In genomic region chr3:95518891-95519290, GRCm38 (mm10) we compare ENCODE assay signal across 18 mouse cellular contexts. TPM values are rescaled to one million over a fixed set of nuclear protein-coding genes. Genes with fewer than 3 reads are reported as not detected.
DNase-seq lines count a peak whose midpoint lies in the region; ATAC-seq lines count a peak whose summit lies in the region.
"Had no signal": no experiment of that assay in that cellular context is flagged by ENCODE, and none has a peak within 500 bp of the region (broad histone marks: within the 10 kb centered on the region; RNA-seq: fewer than 3 reads in every experiment).

No protein-coding gene starts in this region.

- H3K4me2 ChIP-seq in liver, embryonic 12.5 days: peak overlapping the region; percentile 59
- no peak overlapping the region for H3K4me2 ChIP-seq in forebrain, embryonic 12.5 days
- H3K4me2 ChIP-seq: forebrain, embryonic 13.5 days; heart, embryonic 15.5 days; limb, embryonic 13.5 days had no signal

- intact Hi-C loops in heart, postnatal 14 days (cut with DNase I): loop anchor here (5.0 to 10.0 kb wide), 3 partner anchors 103 to 316 kb away; partner anchors contain the start of gene Ensa

- H3K9ac ChIP-seq in liver, embryonic 12.5 days: peak overlapping the region; percentile 40
- no peak overlapping the region for H3K9ac ChIP-seq in forebrain, embryonic 12.5 days
- H3K9ac ChIP-seq: forebrain, embryonic 13.5 days; heart, embryonic 15.5 days; limb, embryonic 13.5 days had no signal

- DNase-seq in heart, adult 11 months: peak; percentile 92
- DNase-seq in heart, postnatal 14 days: no peak
- DNase-seq in spleen, postnatal 36 days (ENCODE audit: low spot score in 2 of 2): peak; percentile 36 to 48
- no peak for DNase-seq in spleen, postnatal 14 days (ENCODE audit: low spot score in 2 of 2)
- DNase-seq in embryonic facial prominence, embryonic 10.5 days (ENCODE audit: low spot score): no peak
- DNase-seq: cerebellum, adult 8-10 months; layer of hippocampus, postnatal 36 days had no signal

- 0 out of 2 replicates have a peak, but pooled peaks cover 3% of the 10 kb centered on the region for H3K27me3 ChIP-seq in liver, embryonic 12.5 days (replicated peaks)
- no peaks in the 10 kb centered on the region for H3K27me3 ChIP-seq in forebrain, embryonic 12.5 days
- no peaks in the 10 kb centered on the region for H3K27me3 ChIP-seq in embryonic facial prominence, embryonic 10.5 days (replicated peaks; ENCODE audit: low read depth, poor library complexity, severe bottlenecking)
- H3K27me3 ChIP-seq: forebrain, embryonic 13.5 days; heart, embryonic 15.5 days; limb, embryonic 13.5 days had no signal

- no peaks in the 10 kb centered on the region for H3K36me3 ChIP-seq in liver, embryonic 12.5 days
- H3K36me3 ChIP-seq in forebrain, embryonic 12.5 days (replicated peaks): no peaks in the 10 kb centered on the region
- H3K36me3 ChIP-seq in embryonic facial prominence, embryonic 10.5 days (replicated peaks): no peaks in the 10 kb centered on the region
- H3K36me3 ChIP-seq: heart, embryonic 15.5 days; limb, embryonic 13.5 days; midbrain, embryonic 10.5 days had no signal

- 45% methylated on average over 7 of the region's 7 CpGs for WGBS in liver, embryonic 12.5 days (ENCODE audit: insufficient replicate concordance)
- 81% methylated on average over 7 of the region's 7 CpGs for WGBS in forebrain, embryonic 12.5 days
- 81% methylated on average over 7 of the region's 7 CpGs for WGBS in embryonic facial prominence, embryonic 10.5 days

- no peaks in the 10 kb centered on the region for H3K9me3 ChIP-seq in liver, embryonic 12.5 days (replicated peaks)
- H3K9me3 ChIP-seq in forebrain, embryonic 12.5 days: no peaks in the 10 kb centered on the region
- H3K9me3 ChIP-seq in embryonic facial prominence, embryonic 10.5 days: no peaks in the 10 kb centered on the region
- H3K9me3 ChIP-seq: forebrain, embryonic 13.5 days; heart, embryonic 15.5 days; limb, embryonic 13.5 days; midbrain, embryonic 10.5 days had no signal

- H3K4me3 ChIP-seq in liver, embryonic 12.5 days: no peak overlapping the region
- H3K4me3 ChIP-seq in forebrain, embryonic 12.5 days (replicated peaks): no peak overlapping the region
- no peak overlapping the region for H3K4me3 ChIP-seq in embryonic facial prominence, embryonic 10.5 days
- H3K4me3 ChIP-seq: forebrain, embryonic 13.5 days; heart, embryonic 15.5 days; limb, embryonic 13.5 days; midbrain, embryonic 10.5 days; myocyte had no signal

- peaks cover 93% of the 10 kb centered on the region for H3K4me1 ChIP-seq in liver, embryonic 12.5 days
- peaks cover 4% of the 10 kb centered on the region for H3K4me1 ChIP-seq in forebrain, embryonic 12.5 days
- H3K4me1 ChIP-seq in embryonic facial prominence, embryonic 10.5 days: peaks cover 11% of the 10 kb centered on the region; the same call in 1 of the 2 replicates
- H3K4me1 ChIP-seq: forebrain, embryonic 13.5 days had no signal

- peak overlapping the region; percentile 93 for H3K27ac ChIP-seq in liver, embryonic 12.5 days
- no peak overlapping the region for H3K27ac ChIP-seq in forebrain, embryonic 12.5 days
- no peak overlapping the region for H3K27ac ChIP-seq in embryonic facial prominence, embryonic 10.5 days (replicated peaks)
- H3K27ac ChIP-seq: forebrain, embryonic 13.5 days; heart, embryonic 15.5 days; kidney, postnatal 0 days; limb, embryonic 13.5 days had no signal

- peak; percentile 36 for ATAC-seq in liver, embryonic 12.5 days
- no peak for ATAC-seq in forebrain, embryonic 12.5 days (ENCODE audit: low FRiP score)
- ATAC-seq in CD4-positive, CD25-positive, alpha-beta regulatory T cell, adult 4 months: no peak
- ATAC-seq: forebrain, embryonic 13.5 days had no signal

RNA-seq across cellular contexts. Expression of gene Ctss, which starts 7.7 kb away (rescaled TPM):
- 10 to 100 TPM; 11.6 to 12.7 TPM for total RNA-seq in heart, postnatal 14 days (2021)
- 13.4 and 14.7 TPM in 2 replicates for polyA plus RNA-seq in liver, embryonic 12.5 days (2016; fragmentation: Nextera tagmentation; extraction: Ambion mirVana)
- polyA plus RNA-seq in forebrain, embryonic 12.5 days (2016; fragmentation: Nextera tagmentation; extraction: Ambion mirVana): 6.2 and 6.5 TPM in 2 replicates
- polyA plus RNA-seq in CD4-positive, CD25-positive, alpha-beta regulatory T cell, adult 4 months (2017; shearing (Covaris generic)): 100 to 1,000 TPM; 433 to 466 TPM
- 3.4 and 4.3 TPM in 2 replicates for polyA plus RNA-seq in embryonic facial prominence, embryonic 10.5 days (2016; fragmentation: Nextera tagmentation; extraction: Ambion mirVana)

RNA-seq across cellular contexts. Expression of gene Ctsk, which starts 19.8 kb away (rescaled TPM):
- total RNA-seq in heart, postnatal 14 days (2021): 10 to 100 TPM; 13.6 to 14.3 TPM
- 1.4 and 1.7 TPM in 2 replicates for polyA plus RNA-seq in liver, embryonic 12.5 days (2016; fragmentation: Nextera tagmentation; extraction: Ambion mirVana)
- 6.0 and 8.1 TPM in 2 replicates for polyA plus RNA-seq in forebrain, embryonic 12.5 days (2016; fragmentation: Nextera tagmentation; extraction: Ambion mirVana)
- polyA plus RNA-seq in CD4-positive, CD25-positive, alpha-beta regulatory T cell, adult 4 months (2017; shearing (Covaris generic)): 1 to 10 TPM in 1 of 2 experiments, not detected in 1; 1.1 TPM
- polyA plus RNA-seq in embryonic facial prominence, embryonic 10.5 days (2016; fragmentation: Nextera tagmentation; extraction: Ambion mirVana): 3.4 and 5.5 TPM in 2 replicates

RNA-seq across cellular contexts. Expression of gene Hormad1, which starts 40.6 kb away (rescaled TPM):
- total RNA-seq in heart, postnatal 14 days (2021): not detected
- polyA plus RNA-seq in liver, embryonic 12.5 days (2016; fragmentation: Nextera tagmentation; extraction: Ambion mirVana): 0.08 and 0.10 TPM in 2 replicates
- not detected in 2 replicates for polyA plus RNA-seq in forebrain, embryonic 12.5 days (2016; fragmentation: Nextera tagmentation; extraction: Ambion mirVana)
- not detected for polyA plus RNA-seq in CD4-positive, CD25-positive, alpha-beta regulatory T cell, adult 4 months (2017; shearing (Covaris generic))
- polyA plus RNA-seq in embryonic facial prominence, embryonic 10.5 days (2016; fragmentation: Nextera tagmentation; extraction: Ambion mirVana): not detected in 2 replicates
- total RNA-seq: gastrocnemius, adult 8-10 months; layer of hippocampus, postnatal 36 days had no signal
- polyA plus RNA-seq: embryonic facial prominence, embryonic 11.5 days; forebrain, embryonic 13.5 days; heart, embryonic 15.5 days; kidney, postnatal 0 days; limb, embryonic 13.5 days; midbrain, embryonic 10.5 days; myocyte had no signal

Comparison
In these comparisons a context has a peak if more than half of its experiments do, and no peak if none do; other contexts are left out.
1. DNase-seq: peak in heart, adult 11 months (single experiment) and spleen, postnatal 36 days (2 of 2); none in heart, postnatal 14 days (0 of 2), spleen, postnatal 14 days (0 of 2) and embryonic facial prominence, embryonic 10.5 days (single experiment).
2. RNA of gene Ctss, which starts 7.7 kb away (polyA plus RNA-seq): 433 to 466 TPM in CD4-positive, CD25-positive, alpha-beta regulatory T cell, adult 4 months; 13.4 to 14.7 TPM in liver, embryonic 12.5 days, 6.2 to 6.5 TPM in forebrain, embryonic 12.5 days and 3.4 to 4.3 TPM in embryonic facial prominence, embryonic 10.5 days; every median in the first group is over 10 times any median in the second.